Mouse (Mus musculus) heart, postnatal 0 days (tissue): ENCODE data around the gene Il4ra.

Experiments used
- CTCF ChIP-seq: IDR thresholded peaks from 2 replicates; pipeline ENCODE4 v1.5.1; 2016; ENCODE audit warnings: antibody characterized with exemption, control low read depth, low read depth
- EP300 ChIP-seq: IDR thresholded peaks from 2 replicates; pipeline ENCODE4 v1.6.1; 2016; ENCODE audit warnings: antibody characterized with exemption, low read depth

DNA sequence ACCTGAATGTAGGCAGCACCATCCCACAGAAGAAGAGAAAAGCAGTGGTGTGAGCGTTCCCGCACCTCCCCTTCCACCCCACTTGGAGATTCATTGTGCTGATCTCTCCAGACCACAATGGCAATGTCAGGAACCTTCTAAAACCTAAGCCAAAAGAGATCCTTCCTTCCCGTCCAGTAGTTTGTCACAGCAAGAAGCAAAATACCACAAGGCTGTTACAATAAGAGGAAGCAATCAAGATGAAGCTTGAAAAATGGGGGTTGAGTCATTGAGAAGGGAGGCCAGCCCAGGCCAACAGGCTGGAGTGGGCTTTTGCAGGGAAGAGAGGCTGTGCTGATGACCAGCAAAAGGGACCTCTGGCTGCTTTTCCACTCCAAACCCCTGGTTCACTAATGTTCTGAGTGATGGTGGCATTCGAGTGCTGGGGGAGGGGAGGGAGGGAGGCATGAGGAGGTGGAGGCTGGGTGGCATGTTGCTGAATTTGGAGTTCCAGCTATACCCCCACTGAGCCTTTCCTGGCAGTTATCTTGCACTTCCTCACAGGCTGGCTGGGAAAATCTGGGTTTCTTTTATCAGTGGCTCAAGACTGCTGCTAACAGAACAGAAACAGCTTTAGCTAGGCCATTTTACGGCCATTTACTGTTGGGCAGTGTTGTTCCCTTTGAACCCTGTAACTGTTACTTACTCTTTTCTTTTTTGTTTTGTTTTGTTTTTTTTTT lies 48.4 kb upstream of the Il4ra start:
- TF ChIP-seq CTCF (no peak), EP300 (0 out of 2 replicates have a peak, but pooled peaks have one; percentile 37)
